Mouse (Mus musculus): ENCODE data around the gene Itgb4.
A peak's percentile ranks its signal among the peaks of the same experiment; 100 is the strongest.

The Itgb4 gene

DNA sequence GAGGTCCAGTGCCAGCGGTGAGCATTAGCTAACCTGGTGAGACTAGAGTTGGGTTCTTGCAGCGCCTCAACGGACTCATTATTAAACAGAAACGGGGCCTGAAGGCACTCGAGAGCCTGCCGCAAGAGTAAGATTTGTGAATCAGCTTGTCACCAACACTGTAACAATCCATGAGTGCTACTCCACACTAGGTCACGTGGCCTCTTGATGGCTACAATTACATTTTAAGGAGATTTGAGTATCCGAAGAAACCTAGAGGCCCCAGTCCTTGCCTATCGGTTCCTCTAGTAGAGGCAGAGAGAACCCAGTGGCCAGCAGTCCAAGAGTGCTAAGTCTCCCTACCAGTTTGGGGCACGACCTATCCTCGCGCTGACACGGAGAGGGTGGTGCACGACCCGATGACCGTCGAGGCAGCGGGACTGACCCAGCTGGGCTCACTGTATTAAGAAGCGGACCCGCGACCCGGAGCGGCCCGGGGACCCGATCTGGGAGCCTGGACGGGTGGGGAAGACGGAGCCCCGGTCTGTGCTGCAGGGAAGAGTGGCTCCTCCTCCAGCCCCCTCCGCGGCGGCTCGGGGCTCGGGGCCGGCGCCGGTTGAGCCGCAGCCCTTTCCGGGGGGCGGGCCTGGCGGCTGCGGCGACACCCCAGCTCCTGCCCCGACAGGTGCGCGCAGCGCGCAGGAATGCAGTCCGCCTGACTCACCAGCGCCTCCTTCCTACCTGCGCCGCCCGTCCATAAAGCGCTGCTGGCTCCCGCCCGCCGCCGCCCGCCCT, at the start of gene Itgb4:
Gene Itgb4, plus strand, starts transcription at position 401 of the 774 bp plus-strand sequence.
- DNase-seq (ENCODE audit: low spot score in 2 of 2), result no peak

DNA sequence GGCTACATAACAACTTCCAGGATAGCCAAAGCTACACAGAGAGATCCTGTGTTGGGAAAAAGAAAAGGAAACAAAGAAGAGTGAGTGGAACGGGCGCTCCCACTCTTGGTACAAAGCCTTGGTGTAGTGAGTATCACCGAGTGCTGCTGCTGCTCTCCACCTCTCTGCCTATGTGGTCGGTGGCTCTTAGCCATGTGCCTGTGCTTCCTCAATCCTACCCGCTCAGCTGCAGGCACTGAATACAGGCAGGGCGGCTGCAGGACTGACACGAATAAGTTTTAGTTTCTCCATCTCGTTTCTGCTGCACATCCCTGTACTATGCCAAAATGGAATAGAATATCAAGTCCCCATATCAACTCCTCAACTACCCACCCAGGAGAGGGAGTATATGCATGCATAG, 45.5 kb upstream of the Itgb4 start:
- DNase-seq (ENCODE audit: low spot score in 2 of 2), result no peak

DNA sequence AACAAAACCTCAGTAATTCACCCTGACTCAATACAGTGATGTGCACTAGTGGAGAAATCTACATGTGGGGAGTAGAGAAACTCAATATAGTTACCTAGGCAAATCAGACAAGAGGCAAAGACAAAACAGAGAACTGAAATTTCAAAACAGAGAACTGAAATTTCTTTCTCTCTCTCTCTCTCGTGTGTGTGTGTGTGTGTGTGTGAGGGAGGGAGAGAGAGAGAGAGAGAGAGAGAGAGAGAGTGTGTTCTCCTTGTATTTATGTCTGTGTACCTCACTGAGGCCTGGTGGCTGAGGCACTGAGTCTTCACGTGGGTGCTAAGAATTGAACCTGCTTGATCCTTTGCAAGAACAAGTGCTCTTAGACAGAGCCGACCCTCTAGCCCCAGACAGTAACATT, 44.7 kb upstream of the Itgb4 start:
- DNase-seq (ENCODE audit: low spot score in 2 of 2), result no peak

DNA sequence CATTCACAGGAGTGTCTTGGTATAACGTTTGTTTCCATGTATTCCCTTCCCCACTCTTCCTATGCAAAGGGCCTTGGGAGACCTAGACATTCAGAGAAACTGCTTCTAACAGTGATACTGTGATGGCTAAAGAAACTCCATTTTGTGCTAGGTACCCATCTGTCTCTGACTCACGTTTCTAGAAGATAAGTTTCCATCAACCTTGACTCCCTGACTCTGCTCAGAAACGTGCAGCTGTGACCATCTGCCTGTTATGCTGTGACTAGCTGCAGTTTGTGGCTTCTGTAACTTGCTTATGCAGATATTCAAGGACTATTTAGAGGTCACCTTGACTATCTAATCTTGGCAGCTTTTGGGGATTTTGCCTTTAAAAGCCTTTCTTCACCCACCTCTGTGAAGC, 43.3 kb upstream of the Itgb4 start:
- DNase-seq (ENCODE audit: low spot score in 2 of 2), result no peak

DNA sequence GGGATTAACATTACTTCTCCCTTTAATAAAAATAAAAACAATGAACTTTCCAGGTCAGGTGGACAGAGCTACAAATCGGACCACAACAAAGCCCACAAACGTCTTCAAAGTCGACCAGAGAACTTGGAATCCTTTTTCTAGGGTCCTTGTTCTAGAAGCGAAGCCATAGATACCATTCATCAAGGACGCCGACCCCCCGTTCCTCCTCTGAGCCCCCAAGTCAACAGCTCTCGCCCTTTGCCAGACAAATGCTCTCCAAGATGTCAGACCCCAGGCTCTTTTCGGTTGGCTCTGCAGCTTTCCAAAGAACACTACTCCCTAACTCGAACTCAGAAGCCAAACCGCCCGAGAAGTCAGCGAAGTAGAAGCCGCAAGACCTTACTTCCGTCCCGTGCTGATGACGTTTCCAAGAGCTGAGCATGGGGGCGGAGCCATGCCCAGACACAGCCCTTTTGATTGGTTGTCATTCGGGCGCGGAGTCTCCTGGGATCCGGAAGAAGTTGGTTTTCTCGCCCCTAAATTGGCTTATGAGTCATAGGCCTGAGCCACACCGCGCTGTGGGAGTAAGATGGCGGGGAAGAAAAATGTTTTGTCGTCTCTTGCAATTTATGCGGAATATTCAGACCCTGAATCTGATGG, 41.3 kb upstream of the Itgb4 start, which contains the start of the genes Sap30bp and Recql5:
Gene Sap30bp, plus strand, starts transcription at position 175 of the 639 bp plus-strand sequence.
Gene Recql5, minus strand, starts transcription at position 370 of the 639 bp plus-strand sequence.
- DNase-seq (ENCODE audit: low spot score in 2 of 2), result peak; percentile 99

DNA sequence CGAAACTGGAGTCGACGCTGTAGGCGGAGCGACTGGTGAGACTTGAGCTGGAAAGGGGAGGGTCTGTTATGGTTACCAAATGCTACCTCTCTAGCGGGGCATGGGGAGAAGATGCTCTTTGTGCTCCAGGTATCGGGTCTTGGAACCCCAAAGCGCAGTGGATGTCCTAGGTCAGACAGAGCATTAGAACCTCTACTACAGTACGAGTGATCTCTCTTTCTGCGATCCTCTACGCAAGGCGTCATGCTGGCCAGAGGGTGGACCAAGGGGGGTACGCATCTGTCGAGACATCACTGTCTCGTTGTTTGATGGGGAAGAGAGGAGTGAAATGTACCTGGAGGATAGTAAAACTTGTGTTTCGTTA, 40.8 kb upstream of the Itgb4 start:
- DNase-seq (ENCODE audit: low spot score in 2 of 2), result no peak

DNA sequence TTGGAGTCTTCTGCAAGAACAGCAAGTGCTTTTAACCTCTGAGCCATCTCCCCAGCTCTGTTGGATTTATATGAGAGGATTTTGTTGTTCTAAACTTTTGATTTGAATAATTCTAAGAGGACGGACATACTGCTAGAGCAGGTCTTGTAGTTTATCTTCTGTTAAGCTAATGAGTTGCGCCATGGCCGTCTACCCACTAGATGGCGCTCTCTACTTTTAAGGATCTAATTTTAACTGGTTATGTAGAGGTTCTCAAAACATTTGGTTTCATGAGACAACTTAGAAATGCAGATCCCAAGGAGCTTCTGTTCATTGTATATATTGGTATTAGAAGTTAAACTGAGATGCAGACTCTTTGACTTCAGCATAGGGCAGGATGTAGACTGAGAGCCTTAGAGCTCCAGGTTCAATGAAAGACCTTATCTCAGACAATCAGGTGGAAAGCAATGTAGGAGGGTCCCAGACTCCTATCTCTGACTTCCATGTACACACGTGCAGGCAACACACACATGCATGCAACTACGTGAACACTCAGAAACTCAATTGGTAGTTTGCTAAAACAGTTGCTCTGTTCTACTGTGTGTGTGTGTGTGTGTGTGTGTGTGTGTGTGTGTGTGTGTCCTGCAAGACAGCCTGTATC, 34.7 kb upstream of the Itgb4 start:
- peak; percentile 73 to 76 for DNase-seq (ENCODE audit: low spot score in 2 of 2)

DNA sequence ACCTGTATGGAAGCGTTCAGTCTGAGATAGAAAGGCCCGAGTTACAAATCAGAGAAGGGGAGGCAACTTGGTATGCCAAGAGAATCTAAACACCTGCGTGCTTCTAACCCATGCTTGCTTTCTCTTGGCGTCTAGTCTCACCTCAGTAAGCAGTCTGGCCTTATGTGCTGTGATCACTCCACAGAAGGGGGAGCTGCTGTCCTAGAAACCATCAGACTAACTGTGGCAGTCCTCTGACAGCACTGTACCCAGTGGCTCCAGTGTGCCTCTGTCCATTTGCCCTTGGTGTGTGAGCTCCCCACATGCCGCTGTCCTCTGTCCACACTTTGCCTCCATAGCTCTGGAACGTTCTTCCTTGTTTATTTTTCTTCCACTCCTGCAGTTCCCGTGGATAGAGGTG, 32.5 kb upstream of the Itgb4 start:
- no peak for DNase-seq (ENCODE audit: low spot score in 2 of 2)

DNA sequence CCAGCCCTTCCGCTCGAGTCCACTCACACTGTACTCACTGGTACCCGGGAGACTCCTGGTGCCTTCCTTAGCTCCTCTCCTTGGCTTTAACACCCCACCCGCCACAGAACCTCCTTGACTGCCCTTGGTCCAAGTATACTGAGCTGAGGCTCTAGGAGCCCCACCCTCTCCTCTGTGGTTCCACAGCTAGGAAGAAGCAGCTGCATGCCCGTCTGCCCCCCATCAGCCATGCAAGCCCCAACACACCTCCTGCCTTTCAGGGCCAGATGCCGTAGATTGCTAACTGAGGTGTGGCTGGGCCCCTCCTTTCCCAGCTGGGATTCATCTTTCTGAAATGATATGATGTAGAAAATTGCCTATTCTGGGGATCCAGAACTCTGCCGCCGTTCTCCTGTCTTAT, 29.3 kb upstream of the Itgb4 start:
- DNase-seq (ENCODE audit: low spot score in 2 of 2), result no peak

DNA sequence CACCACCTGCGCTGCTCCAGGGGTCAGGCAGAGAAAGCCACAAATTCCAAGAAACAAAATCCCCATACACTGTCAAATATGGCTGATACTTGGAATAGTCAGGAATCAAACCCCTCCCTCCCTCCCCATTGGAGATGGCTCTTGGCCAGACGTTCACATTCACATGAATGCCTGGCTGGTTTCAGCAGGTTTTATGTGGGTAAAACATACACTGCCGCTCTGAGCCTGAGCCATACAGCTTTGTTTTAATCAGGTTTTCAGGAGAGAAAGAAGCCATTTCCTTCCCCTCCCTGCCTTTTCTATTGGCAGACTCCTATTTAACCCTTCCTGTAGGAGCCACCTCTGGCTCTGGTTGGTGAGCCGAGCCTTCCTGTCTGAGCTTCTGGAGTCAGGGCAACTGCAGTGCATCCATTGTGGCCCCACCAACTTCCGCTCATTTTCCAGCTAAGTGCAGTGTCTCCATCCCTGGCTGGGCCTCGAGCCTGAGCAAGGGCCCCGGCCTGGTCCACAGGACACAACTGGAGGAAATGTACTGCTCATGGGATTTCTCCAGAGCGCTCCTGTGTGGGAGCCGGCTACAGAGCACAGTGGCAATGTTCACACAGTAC, 28.2 kb upstream of the Itgb4 start:
- DNase-seq (ENCODE audit: low spot score in 2 of 2), result no peak

DNA sequence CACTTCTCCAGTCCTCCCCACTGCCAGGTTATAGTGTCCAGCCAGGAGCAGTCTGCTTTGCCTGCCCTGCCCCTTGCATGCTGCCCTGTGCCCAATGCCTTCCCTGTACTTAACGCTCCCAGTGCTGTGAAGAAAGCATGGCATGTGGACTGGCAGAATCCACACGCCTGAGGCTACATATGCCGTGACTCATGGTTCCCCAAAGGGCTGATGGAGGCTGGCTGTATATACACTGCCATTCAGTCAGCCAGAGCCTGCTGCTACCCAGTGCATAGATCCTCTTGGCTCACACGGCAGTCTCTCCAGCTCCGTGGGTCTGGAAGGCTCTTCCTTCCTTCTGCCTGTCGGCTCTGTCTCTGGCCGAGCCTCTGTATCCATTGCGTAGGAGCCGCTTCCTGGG, 26.2 kb upstream of the Itgb4 start:
- no peak for DNase-seq (ENCODE audit: low spot score in 2 of 2)

DNA sequence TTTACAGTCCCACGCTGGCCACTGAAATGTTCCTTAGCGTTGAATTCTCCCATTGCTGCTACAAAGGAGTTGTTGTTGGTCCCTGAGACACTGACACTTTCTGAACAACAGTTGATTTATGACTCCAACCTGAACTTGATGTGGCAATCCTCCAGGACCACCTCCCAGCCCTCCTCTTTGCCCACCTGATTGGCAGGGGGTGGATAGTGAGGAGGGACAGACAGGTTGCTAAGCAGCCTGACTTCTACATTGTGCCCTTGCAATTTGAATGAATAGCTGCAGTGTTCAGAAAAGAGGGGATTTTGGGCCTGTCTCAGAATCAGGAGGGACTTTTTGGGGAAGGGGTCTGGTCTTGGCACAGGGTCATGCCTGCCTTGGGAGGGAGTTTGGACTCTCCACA, 23.8 kb upstream of the Itgb4 start:
- no peak for DNase-seq (ENCODE audit: low spot score in 2 of 2)

DNA sequence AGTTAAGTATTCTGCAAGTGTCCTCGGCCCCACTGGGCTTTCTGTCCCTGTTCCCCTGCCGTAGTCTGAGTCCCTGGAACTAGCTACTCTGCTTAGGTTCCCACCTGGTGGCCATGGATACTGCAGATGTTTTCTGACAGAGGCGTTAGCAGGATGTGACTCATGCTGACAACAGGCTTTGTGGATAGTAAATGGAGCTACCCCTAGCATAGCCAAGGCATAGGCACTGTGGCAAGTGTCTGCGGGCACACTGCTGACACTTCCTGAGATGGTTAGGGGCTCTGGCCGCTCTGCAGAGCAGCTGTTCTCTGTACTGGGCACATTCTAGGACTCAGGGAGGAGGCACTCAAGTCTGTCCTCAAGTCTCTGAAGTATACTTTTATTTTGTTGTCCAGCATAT, 19.8 kb upstream of the Itgb4 start:
- DNase-seq (ENCODE audit: low spot score in 2 of 2), result no peak

DNA sequence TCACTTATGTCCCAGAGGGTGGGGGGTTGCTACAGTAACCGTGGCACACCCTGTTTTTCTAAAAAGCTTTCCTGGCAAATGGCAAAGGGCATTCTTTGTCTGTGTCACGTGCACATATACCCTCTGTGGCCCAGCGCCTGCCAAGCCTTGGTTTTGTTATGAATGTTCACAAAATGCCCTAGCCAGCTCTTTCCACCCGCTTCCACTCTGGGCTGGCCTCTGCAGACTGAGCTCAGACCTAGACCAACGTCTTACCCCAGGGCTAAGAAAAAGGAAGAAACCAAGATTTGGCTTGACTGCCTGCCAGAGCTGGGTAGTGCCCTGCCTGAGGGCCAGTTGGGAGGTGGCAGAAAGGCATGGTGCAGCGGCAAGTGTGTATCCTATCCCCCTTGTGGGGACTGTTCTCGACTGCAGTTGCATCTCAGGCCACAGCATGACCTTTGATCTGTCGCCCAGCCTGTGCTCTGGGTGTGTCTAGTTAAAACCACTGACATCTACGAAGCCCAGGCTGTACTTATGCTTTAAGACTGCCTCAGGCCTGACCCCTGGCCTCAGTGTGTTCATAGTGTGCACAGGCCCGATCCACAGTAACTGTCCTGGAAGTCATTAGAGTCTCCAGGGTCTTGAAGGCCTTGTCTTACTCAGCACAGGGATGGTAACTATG, 19.2 kb upstream of the Itgb4 start:
- DNase-seq (ENCODE audit: low spot score in 2 of 2), result no peak

DNA sequence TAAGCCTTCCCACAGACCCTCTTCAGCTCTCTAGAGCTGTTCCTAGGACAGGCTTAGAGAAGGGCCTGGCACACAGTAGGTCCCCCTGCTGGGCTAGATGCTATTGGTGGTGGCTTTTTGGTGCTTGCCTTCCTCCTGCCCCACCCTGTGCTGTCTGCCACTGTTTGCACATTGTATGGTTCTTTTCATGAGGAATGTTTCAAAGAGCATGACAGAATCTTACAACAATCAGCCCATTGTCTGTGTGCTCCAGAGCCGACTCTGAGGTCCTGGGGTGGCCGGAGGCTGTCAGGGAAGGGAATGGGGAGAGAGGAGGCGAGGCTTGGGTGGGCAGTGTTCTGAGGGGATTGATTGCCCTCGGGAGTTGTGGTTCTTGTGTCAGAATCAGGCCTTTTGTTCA, 18.1 kb upstream of the Itgb4 start:
- DNase-seq (ENCODE audit: low spot score in 2 of 2), result no peak

DNA sequence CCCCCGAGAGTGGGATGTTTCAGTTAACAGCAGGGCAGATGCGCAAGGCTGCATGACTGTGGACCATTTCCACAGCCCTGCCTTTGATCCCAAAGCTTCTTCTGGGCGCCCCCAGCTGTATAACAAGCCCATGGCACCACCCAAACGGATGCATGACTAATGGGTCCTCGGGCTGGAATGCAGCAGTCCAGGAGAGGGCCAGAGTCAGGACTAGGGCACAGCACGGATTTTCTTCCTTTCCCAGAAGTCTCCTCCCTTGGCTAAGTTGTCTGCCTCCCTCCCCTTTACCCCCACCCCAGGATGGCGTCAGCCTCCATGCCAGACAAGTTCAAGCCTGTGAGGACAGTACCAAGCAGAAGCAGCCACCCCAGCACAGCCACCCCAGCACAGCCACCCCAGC, 16.5 kb upstream of the Itgb4 start:
- no peak for DNase-seq (ENCODE audit: low spot score in 2 of 2)

DNA sequence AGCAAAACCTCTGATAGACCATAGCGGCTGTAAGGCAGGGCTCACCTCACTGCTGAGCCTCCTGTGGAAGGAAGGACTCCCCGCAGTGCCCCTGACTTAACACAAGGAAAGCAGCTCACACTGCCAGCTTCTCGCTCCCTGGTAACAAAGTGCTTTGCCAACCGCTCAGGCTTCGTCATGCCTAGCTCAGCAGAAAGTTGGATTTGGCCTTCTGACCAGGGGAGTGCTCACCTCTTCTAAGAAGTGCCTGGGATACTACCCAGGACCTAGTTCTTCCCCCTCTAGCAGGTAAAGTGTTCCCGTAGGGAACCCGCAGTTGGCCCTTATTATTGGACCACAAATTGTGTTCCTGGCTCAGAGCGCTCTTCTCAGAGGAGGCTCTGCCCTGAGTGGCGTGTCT, 15.5 kb upstream of the Itgb4 start:
- no peak for DNase-seq (ENCODE audit: low spot score in 2 of 2)

DNA sequence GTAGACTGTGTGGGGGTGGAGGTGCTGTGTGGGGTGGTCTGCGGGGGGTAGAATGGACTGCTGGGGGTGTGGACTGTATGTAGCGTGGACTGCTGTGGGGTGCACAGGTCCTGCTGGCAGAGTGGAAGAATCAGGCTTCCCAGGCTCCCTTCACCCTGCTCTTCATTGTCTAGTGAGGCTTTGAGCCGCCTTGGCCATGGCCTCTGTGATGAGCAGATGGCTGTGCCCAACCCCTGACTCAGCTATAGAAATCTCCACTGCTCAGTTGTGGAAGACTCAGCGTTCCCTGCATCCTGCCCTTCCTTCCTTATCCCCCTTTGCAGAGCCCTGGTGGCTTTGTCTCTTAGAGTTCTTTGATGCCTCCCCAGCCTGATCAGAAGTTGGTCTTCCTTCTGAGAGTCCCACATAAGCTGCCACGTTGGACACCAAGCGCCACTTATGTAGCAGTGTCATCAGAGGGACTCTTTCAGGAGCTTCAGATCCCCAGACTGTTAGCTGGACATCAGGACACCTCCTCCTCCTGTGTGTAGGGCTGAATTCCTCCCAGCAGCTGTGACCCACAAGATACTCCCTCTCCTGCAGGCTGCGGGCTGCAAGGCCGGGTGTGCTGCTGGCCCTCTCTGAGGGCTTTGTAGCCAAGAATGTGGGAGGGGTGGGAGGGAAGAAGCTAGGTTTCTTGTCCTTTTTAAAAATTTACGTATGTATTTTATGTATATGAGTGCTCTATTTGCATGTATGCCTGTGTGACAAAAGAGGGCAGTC, 11.7 kb upstream of the Itgb4 start:
- no peak for DNase-seq (ENCODE audit: low spot score in 2 of 2)

DNA sequence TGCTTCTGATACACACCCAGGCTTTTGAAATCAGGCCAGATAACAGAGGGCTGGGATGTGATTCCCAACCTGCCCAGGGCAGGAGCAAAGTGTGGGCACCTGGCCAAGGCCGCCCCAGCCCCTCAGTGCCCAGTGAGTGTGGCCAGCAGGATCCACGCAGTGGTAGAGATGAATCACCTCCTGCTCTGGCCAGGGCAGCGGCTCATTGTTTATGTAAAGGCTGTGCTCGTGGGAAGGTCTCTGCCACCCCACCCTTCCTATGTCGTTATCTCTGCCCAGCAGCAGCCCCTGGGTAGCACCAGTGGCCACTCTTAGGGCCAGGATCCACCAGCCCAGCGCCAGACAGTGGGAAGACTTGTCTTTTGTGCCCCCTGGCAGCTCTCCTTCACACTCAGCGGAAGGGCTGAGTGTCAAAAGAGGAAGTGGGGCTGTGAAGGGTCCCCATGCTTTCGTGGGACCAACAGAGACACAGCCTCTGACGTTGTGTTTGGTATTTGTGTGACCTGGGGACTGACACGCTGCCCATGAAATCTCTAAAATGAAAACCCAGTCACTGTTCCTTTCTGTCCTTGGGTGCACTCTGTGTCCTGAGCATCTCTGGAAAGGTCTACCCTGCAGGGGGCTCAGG, 9.4 kb upstream of the Itgb4 start:
- DNase-seq (ENCODE audit: low spot score in 2 of 2), result no peak

DNA sequence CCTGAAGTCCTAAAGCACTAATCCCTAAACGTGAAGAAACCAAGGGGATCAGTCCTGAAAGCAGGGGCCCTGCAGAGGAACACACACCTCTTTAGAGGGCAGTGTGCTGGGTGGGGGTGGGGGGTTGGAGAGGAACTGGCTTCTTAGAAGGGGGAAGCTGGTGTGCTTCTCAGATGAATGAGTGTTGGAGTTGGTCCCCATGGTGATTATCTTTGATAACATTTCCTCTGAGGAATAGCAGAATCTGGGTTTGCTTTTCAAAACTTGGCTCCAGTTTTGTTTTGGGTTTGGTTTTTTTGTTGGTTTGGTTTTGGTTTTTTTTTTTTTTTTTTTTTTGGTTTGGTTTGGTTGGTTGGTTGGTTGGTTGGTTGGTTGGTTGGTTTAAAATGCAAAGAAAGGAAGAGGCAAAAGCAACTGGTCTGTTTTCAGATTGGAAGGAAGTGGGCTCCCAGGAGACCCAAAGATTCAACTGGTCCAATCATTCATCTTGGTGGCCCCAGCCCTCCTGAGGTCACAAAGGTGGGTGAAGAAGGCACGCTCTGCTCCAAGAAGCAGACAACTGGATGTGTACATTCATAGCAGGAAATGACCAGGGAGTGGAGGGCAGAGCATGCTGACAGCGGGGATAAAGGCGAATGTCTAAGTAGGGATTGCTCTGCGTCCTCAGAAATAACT, 5.6 kb upstream of the Itgb4 start:
- DNase-seq (ENCODE audit: low spot score in 2 of 2), result no peak
